ENCODE assay signal across 8 mouse cellular contexts in genomic region chr11:54006901-54007300, GRCm38 (mm10). TPM values are rescaled to one million over a fixed set of nuclear protein-coding genes. Genes with fewer than 3 reads are reported as not detected.
DNase-seq lines count a peak whose midpoint lies in the region; ATAC-seq and TF ChIP-seq lines count a peak whose summit lies in the region.

No protein-coding gene starts in this region.

- no peak for TF ChIP-seq CTCF in kidney, postnatal 0 days (IDR thresholded peaks at IDR 0.05; ENCODE audit: low read depth)

- no peaks in the 10 kb centered on the region for H3K36me3 ChIP-seq in kidney, postnatal 0 days (ENCODE audit: insufficient read depth, low read length)
- H3K36me3 ChIP-seq in forebrain, embryonic 13.5 days (ENCODE audit: poor library complexity, severe bottlenecking) = no peaks in the 10 kb centered on the region

- no peak overlapping the region for H3K9ac ChIP-seq in kidney, postnatal 0 days (ENCODE audit: low read depth, low read length)
- no peak overlapping the region for H3K9ac ChIP-seq in forebrain, embryonic 13.5 days

- 60% methylated on average over 4 of the region's 4 CpGs for WGBS in kidney, postnatal 0 days
- 85% methylated on average over 4 of the region's 4 CpGs for WGBS in forebrain, embryonic 13.5 days

- no peak overlapping the region for H3K4me3 ChIP-seq in kidney, postnatal 0 days (replicated peaks; ENCODE audit: low read depth, low read length)
- no peak overlapping the region for H3K4me3 ChIP-seq in forebrain, embryonic 13.5 days

- no peak for ATAC-seq in kidney, postnatal 0 days (replicated peaks; ENCODE audit: low FRiP score, low read depth)
- no peak for ATAC-seq in forebrain, embryonic 13.5 days

- no peak overlapping the region for H3K27ac ChIP-seq in kidney, postnatal 0 days
- no peak overlapping the region for H3K27ac ChIP-seq in forebrain, embryonic 13.5 days

- no peaks in the 10 kb centered on the region for H3K27me3 ChIP-seq in kidney, postnatal 0 days (ENCODE audit: insufficient read depth, low read length)
- no peaks in the 10 kb centered on the region for H3K27me3 ChIP-seq in forebrain, embryonic 13.5 days

- H3K4me2 ChIP-seq in kidney, postnatal 0 days (ENCODE audit: low read length) = no peak overlapping the region
- H3K4me2 ChIP-seq in forebrain, embryonic 13.5 days = no peak overlapping the region

- H3K4me1 ChIP-seq in kidney, postnatal 0 days (replicated peaks; ENCODE audit: insufficient read depth, low read length) = peaks cover 8% of the 10 kb centered on the region; the same call in 1 of the 2 replicates
- H3K4me1 ChIP-seq in forebrain, embryonic 13.5 days = peaks cover 3% of the 10 kb centered on the region; the same call in 1 of the 2 replicates

- DNase-seq in adrenal gland, adult 2 months = peak; percentile 68
- no peak for DNase-seq in adrenal gland, adult 8-10 months
- peak; percentile 27 for DNase-seq in urinary bladder, postnatal 14 days (ENCODE audit: low spot score)
- DNase-seq in urinary bladder, postnatal 25 days (ENCODE audit: low spot score) = no peak
- DNase-seq in kidney, postnatal 0 days (ENCODE audit: low spot score) = peak; percentile 15
- no peak for DNase-seq in testis, postnatal 14 days (ENCODE audit: low spot score)
- no peak for DNase-seq in right cerebral cortex, postnatal 25 days

- no peaks in the 10 kb centered on the region for H3K9me3 ChIP-seq in kidney, postnatal 0 days (replicated peaks; ENCODE audit: low read length)
- H3K9me3 ChIP-seq in forebrain, embryonic 13.5 days (replicated peaks) = no peaks in the 10 kb centered on the region

RNA-seq across cellular contexts. Expression of gene Slc22a4, which starts 21.0 kb away (rescaled TPM):
- total RNA-seq in adrenal gland, adult 2 months (2021) = 10 to 100 TPM in 1 of 2 experiments, 1 to 10 TPM in 1; 7.1 to 10.8 TPM
- polyA plus RNA-seq in adrenal gland, adult 2 months (2012; rRNA removed) = 7.1 and 10.3 TPM in 2 replicates
- total RNA-seq in adrenal gland, adult 8-10 months (2022) = 1 to 10 TPM; 6.1 to 8.6 (median 7.7) TPM
- polyA plus RNA-seq in kidney, postnatal 0 days (2015; fragmentation: Nextera tagmentation; extraction: Ambion mirVana) = 3.6 TPM in 2 replicates
- polyA plus RNA-seq in forebrain, embryonic 13.5 days (2015; fragmentation: Nextera tagmentation; extraction: Ambion mirVana) = 0.21 and 0.74 TPM in 2 replicates

RNA-seq across cellular contexts. Expression of gene Slc22a21, which starts 26.8 kb away (rescaled TPM):
- 1 to 10 TPM; 2.8 to 5.3 TPM for total RNA-seq in adrenal gland, adult 2 months (2021)
- polyA plus RNA-seq in adrenal gland, adult 2 months (2012; rRNA removed) = 3.3 and 3.9 TPM in 2 replicates
- 10 to 100 TPM in 1 of 4 experiments, 1 to 10 TPM in 3; 4.4 to 12.5 (median 6.6) TPM for total RNA-seq in adrenal gland, adult 8-10 months (2022)
- polyA plus RNA-seq in kidney, postnatal 0 days (2015; fragmentation: Nextera tagmentation; extraction: Ambion mirVana) = 5.6 and 6.0 TPM in 2 replicates
- 0.80 and 1.7 TPM in 2 replicates for polyA plus RNA-seq in forebrain, embryonic 13.5 days (2015; fragmentation: Nextera tagmentation; extraction: Ambion mirVana)

Comparison
In these comparisons a context has a peak if more than half of its experiments do, and no peak if none do; other contexts are left out.
1. DNase-seq: peak in adrenal gland, adult 2 months (single experiment), urinary bladder, postnatal 14 days (single experiment) and kidney, postnatal 0 days (single experiment); none in adrenal gland, adult 8-10 months (single experiment), urinary bladder, postnatal 25 days (single experiment), testis, postnatal 14 days (single experiment) and right cerebral cortex, postnatal 25 days (single experiment).